Comparison of ENCODE assay signal across 8 mouse cellular contexts in genomic region chr9:31405217-31405616, GRCm38 (mm10). TPM values are rescaled to one million over a fixed set of nuclear protein-coding genes. Genes with fewer than 3 reads are reported as not detected.
DNase-seq lines count a peak whose midpoint lies in the region; TF ChIP-seq lines count a peak whose summit lies in the region.

No protein-coding gene starts in this region.

- 65% methylated on average over 6 of the region's 6 CpGs for WGBS in limb, embryonic 10.5 days

- no peak for TF ChIP-seq POLR2A in bone marrow macrophage, adult 2 months (IDR thresholded peaks at IDR 0.05; ENCODE audit: borderline replicate concordance, low read depth, low read length)

- H3K36me3 ChIP-seq in ES-E14 (ENCODE audit: control insufficient read depth, insufficient read depth, low read length, poor library complexity, severe bottlenecking): peaks cover 40% of the 10 kb centered on the region
- H3K36me3 ChIP-seq in limb, embryonic 10.5 days: peaks cover 91% of the 10 kb centered on the region

- no peak overlapping the region for H3K27ac ChIP-seq in layer of hippocampus, adult 2 months
- no peak overlapping the region for H3K27ac ChIP-seq in ES-E14 (ENCODE audit: insufficient read depth, low read depth, low read length, poor library complexity, severe bottlenecking)
- H3K27ac ChIP-seq in bone marrow macrophage, adult 2 months (ENCODE audit: insufficient read depth, low read depth, low read length): no peak overlapping the region
- H3K27ac ChIP-seq in limb, embryonic 10.5 days: no peak overlapping the region

- intact Hi-C loops in gastrocnemius, postnatal 36 days (cut with DNase I): no loop called here

- H3K9ac ChIP-seq in ES-E14 (ENCODE audit: insufficient read depth, low read depth, low read length, poor library complexity, severe bottlenecking): no peak overlapping the region

- H3K4me1 ChIP-seq in ES-E14 (ENCODE audit: control insufficient read depth in 2 of 2, insufficient read depth in 2 of 2, low read length in 2 of 2, poor library complexity in 1 of 2): no peaks in the 10 kb centered on the region
- no peaks in the 10 kb centered on the region for H3K4me1 ChIP-seq in bone marrow macrophage, adult 2 months (ENCODE audit: control insufficient read depth, insufficient read depth, low read length)
- no peaks in the 10 kb centered on the region for H3K4me1 ChIP-seq in limb, embryonic 10.5 days

- peak; percentile 88 for TF ChIP-seq CTCF in layer of hippocampus, adult 2 months (conservative IDR thresholded peaks at IDR 0.05)
- TF ChIP-seq CTCF in bone marrow macrophage, adult 2 months (IDR thresholded peaks at IDR 0.05; ENCODE audit: low read depth, low read length): peak; percentile 94

- peak in 1 of 2 experiments; percentile 42 for DNase-seq in layer of hippocampus, adult 2 months (ENCODE audit: low spot score in 2 of 2)
- DNase-seq in layer of hippocampus, postnatal 36 days: no peak
- peak; percentile 62 for DNase-seq in ES-E14 (ENCODE audit: low read depth, low spot score)
- DNase-seq in limb, embryonic 10.5 days (ENCODE audit: low spot score): peak; percentile 57
- peak; percentile 20 for DNase-seq in thymus, postnatal 14 days
- DNase-seq in frontal cortex, postnatal 36 days (ENCODE audit: low spot score in 2 of 2): no peak
- DNase-seq in gastrocnemius, postnatal 36 days: no peak

- H3K9me3 ChIP-seq in ES-E14 (ENCODE audit: control insufficient read depth, insufficient read depth, low read depth, low read length): no peaks in the 10 kb centered on the region
- H3K9me3 ChIP-seq in limb, embryonic 10.5 days (replicated peaks): no peaks in the 10 kb centered on the region

- no peaks in the 10 kb centered on the region for H3K27me3 ChIP-seq in limb, embryonic 10.5 days (ENCODE audit: low read depth, poor library complexity, severe bottlenecking)

- H3K4me3 ChIP-seq in layer of hippocampus, adult 2 months: no peak overlapping the region
- no peak overlapping the region for H3K4me3 ChIP-seq in ES-E14 (ENCODE audit: insufficient read depth in 1 of 2, low read depth in 1 of 2, low read length in 2 of 2, poor library complexity in 1 of 2, severe bottlenecking in 1 of 2)
- no peak overlapping the region for H3K4me3 ChIP-seq in bone marrow macrophage, adult 2 months (ENCODE audit: insufficient read depth, low read length)
- no peak overlapping the region for H3K4me3 ChIP-seq in limb, embryonic 10.5 days

- in situ Hi-C loops in ES-E14 (cut with MboI; ENCODE audit: low sequenced_read_pairs in 2 of 2, unreplicated experiment in 2 of 2): no loop called here

TF ChIP-seq in ES-E14, 5 proteins besides CTCF, POLR2A, EP300 and RAD21:
- TF ChIP-seq ZC3H11A (IDR thresholded peaks at IDR 0.05; ENCODE audit: borderline replicate concordance, low read depth, low read length) (peak; percentile 31; the same call in 1 of the 2 replicates), ZNF384 (IDR thresholded peaks at IDR 0.05; ENCODE audit: low read depth, low read length) (no peak)

RNA-seq across cellular contexts. Expression of gene Nfrkb, which starts 19.2 kb away (rescaled TPM):
- 10 to 100 TPM; 33.1 to 33.6 TPM for total RNA-seq in layer of hippocampus, adult 2 months (2021)
- total RNA-seq in layer of hippocampus, postnatal 36 days (2021): 10 to 100 TPM; 30.6 to 34.8 TPM
- 26.1 and 32.4 TPM in 2 replicates for total RNA-seq in ES-E14 (2012; rRNA removed)
- polyA plus RNA-seq in bone marrow macrophage, adult 2 months (2012; ENCODE audit: insufficient read depth, insufficient read length, missing spikeins): 13.1 and 14.2 TPM in 2 replicates
- polyA plus RNA-seq in limb, embryonic 10.5 days (2016; fragmentation: Nextera tagmentation; extraction: Ambion mirVana): 17.6 and 23.1 TPM in 2 replicates
- total RNA-seq in gastrocnemius, postnatal 36 days (2021): 10 to 100 TPM in 1 of 2 experiments, 1 to 10 TPM in 1; 7.6 to 10.4 TPM

RNA-seq across cellular contexts. Expression of gene Tmem45b, which starts 59.0 kb away (rescaled TPM):
- not detected for total RNA-seq in layer of hippocampus, adult 2 months (2021)
- total RNA-seq in layer of hippocampus, postnatal 36 days (2021): not detected
- 1.1 and 2.0 TPM in 2 replicates for total RNA-seq in ES-E14 (2012; rRNA removed)
- not detected in 2 replicates for polyA plus RNA-seq in bone marrow macrophage, adult 2 months (2012; ENCODE audit: insufficient read depth, insufficient read length, missing spikeins)
- not detected in 2 replicates for polyA plus RNA-seq in limb, embryonic 10.5 days (2016; fragmentation: Nextera tagmentation; extraction: Ambion mirVana)
- under 1 TPM; 0.51 to 0.67 TPM for total RNA-seq in gastrocnemius, postnatal 36 days (2021)

Comparison
In these comparisons a context has a peak if more than half of its experiments do, and no peak if none do; other contexts are left out.
1. DNase-seq: peak in ES-E14 (single experiment), limb, embryonic 10.5 days (single experiment) and thymus, postnatal 14 days (single experiment); none in layer of hippocampus, postnatal 36 days (0 of 2), frontal cortex, postnatal 36 days (0 of 2) and gastrocnemius, postnatal 36 days (0 of 2).